Mouse (Mus musculus): Measurements from ENCODE around the gene Gtf2f2. TPM values are rescaled to one million over a fixed set of nuclear protein-coding genes. Genes with fewer than 3 reads are reported as not detected.
A peak's percentile ranks its signal among the peaks of the same experiment; 100 is the strongest.

The Gtf2f2 gene
- polyA plus RNA-seq, 1 experiment from 2014 or later: 29.6 TPM

DNA sequence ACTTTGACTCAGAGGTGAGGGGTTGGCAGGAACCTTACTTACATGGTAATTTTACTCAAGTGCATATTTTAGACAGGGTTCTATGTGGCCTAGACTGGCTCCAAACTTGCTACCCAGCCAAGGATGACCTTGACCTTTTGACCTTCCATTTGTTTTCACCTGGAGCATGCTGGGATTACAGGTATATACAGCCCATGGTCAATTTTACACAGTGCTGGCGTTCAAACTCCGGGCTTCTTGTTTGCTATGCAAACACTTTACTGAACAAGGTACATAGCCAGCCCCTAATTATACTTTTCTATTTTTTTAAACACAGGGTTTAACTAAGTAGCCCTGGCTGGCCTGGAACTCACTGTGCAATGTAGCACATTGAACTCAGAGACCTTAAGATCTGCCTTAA lies 98.0 kb downstream of the Gtf2f2 start:
- H3K36me3 ChIP-seq (ENCODE audit: control insufficient read depth, insufficient read depth, low read length): no peaks in the 10 kb centered on the region
- WGBS: 60% methylated on average over 2 of the region's 2 CpGs
- no peak overlapping the region for H3K9ac ChIP-seq (ENCODE audit: low read length)
- peak; percentile 56; the same call in 1 of the 2 replicates for ATAC-seq (ENCODE audit: insufficient read depth, low FRiP score)
- H3K4me3 ChIP-seq (replicated peaks; ENCODE audit: low read length): no peak overlapping the region
- H3K27me3 ChIP-seq (ENCODE audit: control insufficient read depth, insufficient read depth, low read length): no peaks in the 10 kb centered on the region
- H3K27ac ChIP-seq (ENCODE audit: low read length): 0 out of 2 replicates have a peak overlapping the region, but pooled peaks have one; percentile 28
- H3K4me2 ChIP-seq (ENCODE audit: low read depth, low read length): no peak overlapping the region
- no peaks in the 10 kb centered on the region for H3K9me3 ChIP-seq (replicated peaks; ENCODE audit: control insufficient read depth, low read length)
- H3K4me1 ChIP-seq (ENCODE audit: control insufficient read depth, insufficient read depth, low read length): no peaks in the 10 kb centered on the region

DNA sequence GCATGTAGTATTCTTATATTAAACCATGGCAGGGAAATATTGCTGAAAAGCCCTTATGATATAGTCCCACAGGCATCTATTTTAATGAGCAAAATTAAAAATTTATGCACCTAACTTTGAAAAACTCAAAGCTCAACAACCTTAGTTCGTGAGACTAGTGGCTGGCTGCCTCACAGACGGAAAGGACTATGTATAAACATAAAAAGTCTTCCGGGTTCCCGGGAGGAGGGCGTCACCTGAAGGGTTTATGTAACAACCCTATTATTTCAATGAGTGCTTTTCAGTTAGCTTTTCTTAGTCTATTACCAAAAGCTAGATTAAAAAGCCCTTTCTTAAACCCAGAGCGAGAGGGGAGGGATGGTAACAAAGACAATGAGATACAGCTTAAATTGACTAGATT lies 98.7 kb downstream of the Gtf2f2 start:
- Histone ChIP-seq H3K4me3 (replicated peaks; ENCODE audit: low read length) (no peak overlapping the region), H3K9me3 (replicated peaks; ENCODE audit: control insufficient read depth, low read length) (no peaks in the 10 kb centered on the region), H3K27ac (ENCODE audit: low read length) (no peak overlapping the region), H3K4me1 (ENCODE audit: control insufficient read depth, insufficient read depth, low read length) (no peaks in the 10 kb centered on the region), H3K4me2 (ENCODE audit: low read depth, low read length) (no peak overlapping the region), H3K9ac (ENCODE audit: low read length) (no peak overlapping the region), H3K36me3 (ENCODE audit: control insufficient read depth, insufficient read depth, low read length) (no peaks in the 10 kb centered on the region), H3K27me3 (ENCODE audit: control insufficient read depth, insufficient read depth, low read length) (no peaks in the 10 kb centered on the region)
- ATAC-seq (ENCODE audit: insufficient read depth, low FRiP score): no peak
- WGBS: 78% methylated on average over 6 of the region's 6 CpGs

DNA sequence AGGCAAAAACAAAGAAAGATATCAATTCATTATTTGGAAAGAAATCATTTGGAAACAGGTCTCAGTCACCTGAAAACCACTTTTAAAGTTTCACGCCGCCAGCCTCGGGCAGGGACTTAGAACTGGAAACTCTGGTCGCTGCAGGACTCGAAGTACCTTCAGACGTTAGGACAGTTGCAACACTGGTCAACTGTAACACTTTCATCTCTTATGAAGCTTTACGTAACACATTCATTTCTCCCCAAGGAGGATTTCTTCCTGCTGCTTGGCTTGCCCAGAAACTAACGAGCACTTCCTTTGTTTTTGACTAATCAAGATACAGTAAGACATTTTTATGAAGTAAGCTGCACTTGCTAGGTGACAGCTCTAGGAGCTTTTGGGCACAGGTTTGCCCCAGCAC lies 103.7 kb downstream of the Gtf2f2 start:
- WGBS: 84% methylated on average over 8 of the region's 8 CpGs
- ATAC-seq (ENCODE audit: insufficient read depth, low FRiP score): no peak
- H3K9me3 ChIP-seq (replicated peaks; ENCODE audit: control insufficient read depth, low read length): no peaks in the 10 kb centered on the region
- no peak overlapping the region for H3K27ac ChIP-seq (ENCODE audit: low read length)
- no peaks in the 10 kb centered on the region for H3K4me1 ChIP-seq (ENCODE audit: control insufficient read depth, insufficient read depth, low read length)
- no peak overlapping the region for H3K4me2 ChIP-seq (ENCODE audit: low read depth, low read length)
- H3K9ac ChIP-seq (ENCODE audit: low read length): no peak overlapping the region
- H3K4me3 ChIP-seq (replicated peaks; ENCODE audit: low read length): no peak overlapping the region
- peaks cover 11% of the 10 kb centered on the region for H3K36me3 ChIP-seq (ENCODE audit: control insufficient read depth, insufficient read depth, low read length)
- no peaks in the 10 kb centered on the region for H3K27me3 ChIP-seq (ENCODE audit: control insufficient read depth, insufficient read depth, low read length)

DNA sequence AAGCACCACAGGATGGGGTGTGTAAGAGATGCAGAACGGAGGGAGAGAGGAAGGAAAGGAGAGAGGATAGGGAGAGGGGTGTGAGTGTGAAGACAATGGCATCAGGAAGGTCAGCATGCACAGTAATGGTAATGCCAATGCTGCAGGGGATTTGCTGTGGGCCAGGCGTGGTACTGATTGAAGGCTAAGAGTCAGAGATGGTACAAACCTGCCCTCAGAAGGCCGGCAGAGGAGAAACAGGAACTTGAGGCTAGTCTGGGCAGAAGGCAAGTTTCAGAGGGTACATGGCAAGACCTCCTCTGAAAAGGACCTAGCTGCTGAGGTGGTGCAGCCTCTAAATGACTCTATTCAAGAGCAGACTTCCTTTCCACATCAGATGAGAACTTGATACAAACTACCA lies 105.7 kb downstream of the Gtf2f2 start:
- Histone ChIP-seq H3K4me1 (ENCODE audit: control insufficient read depth, insufficient read depth, low read length) (no peaks in the 10 kb centered on the region), H3K36me3 (ENCODE audit: control insufficient read depth, insufficient read depth, low read length) (peaks cover 11% of the 10 kb centered on the region), H3K9me3 (replicated peaks; ENCODE audit: control insufficient read depth, low read length) (no peaks in the 10 kb centered on the region), H3K27ac (ENCODE audit: low read length) (no peak overlapping the region), H3K4me2 (ENCODE audit: low read depth, low read length) (no peak overlapping the region), H3K4me3 (replicated peaks; ENCODE audit: low read length) (no peak overlapping the region), H3K27me3 (ENCODE audit: control insufficient read depth, insufficient read depth, low read length) (no peaks in the 10 kb centered on the region), H3K9ac (ENCODE audit: low read length) (no peak overlapping the region)
- ATAC-seq (ENCODE audit: insufficient read depth, low FRiP score): no peak
- WGBS: 88% methylated on average over 3 of the region's 3 CpGs

DNA sequence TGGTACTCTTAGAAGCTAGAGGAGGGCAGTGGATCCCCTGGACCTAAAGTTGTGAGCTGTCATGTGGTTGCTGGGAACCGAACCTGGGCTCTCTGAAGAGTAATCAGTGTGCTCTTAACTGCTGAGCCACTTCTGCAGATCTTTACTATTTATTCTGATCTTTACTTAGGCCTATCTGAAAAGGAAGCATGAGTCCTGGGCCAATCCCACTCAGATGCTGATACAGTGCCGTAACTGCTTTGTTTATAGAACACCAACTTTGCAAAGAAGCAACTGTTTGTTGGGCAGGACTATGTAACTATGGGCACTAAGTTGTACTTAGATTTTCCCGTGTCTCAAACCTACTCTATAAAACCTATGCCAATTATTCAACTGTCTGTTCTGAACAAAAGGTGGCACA lies 107.5 kb downstream of the Gtf2f2 start:
- Histone ChIP-seq H3K9ac (ENCODE audit: low read length) (no peak overlapping the region), H3K27ac (ENCODE audit: low read length) (no peak overlapping the region), H3K9me3 (replicated peaks; ENCODE audit: control insufficient read depth, low read length) (no peaks in the 10 kb centered on the region), H3K4me1 (ENCODE audit: control insufficient read depth, insufficient read depth, low read length) (no peaks in the 10 kb centered on the region), H3K36me3 (ENCODE audit: control insufficient read depth, insufficient read depth, low read length) (peaks cover 11% of the 10 kb centered on the region), H3K4me2 (ENCODE audit: low read depth, low read length) (no peak overlapping the region), H3K27me3 (ENCODE audit: control insufficient read depth, insufficient read depth, low read length) (no peaks in the 10 kb centered on the region), H3K4me3 (replicated peaks; ENCODE audit: low read length) (no peak overlapping the region)
- WGBS: 81% methylated on average over 3 of the region's 3 CpGs
- no peak for ATAC-seq (ENCODE audit: insufficient read depth, low FRiP score)

DNA sequence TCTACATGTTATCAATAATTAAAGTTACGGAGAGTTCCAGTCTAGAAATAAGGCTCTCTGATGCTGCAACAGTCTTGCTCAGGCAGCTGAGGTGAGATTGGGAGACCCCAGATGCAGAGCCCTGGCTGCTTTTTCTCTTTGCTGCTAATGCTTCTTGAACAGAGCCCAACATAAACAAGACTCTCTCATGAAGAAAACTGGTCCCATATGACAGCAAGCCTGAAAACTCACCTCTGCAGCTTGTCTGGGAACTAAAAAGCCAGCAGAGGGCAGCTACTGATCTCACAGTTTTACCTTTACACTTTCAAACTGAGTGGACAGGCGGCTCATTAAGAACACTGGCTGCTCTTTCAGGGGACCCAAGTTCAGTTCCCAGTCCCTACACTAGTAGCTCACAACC lies 108.7 kb downstream of the Gtf2f2 start:
- H3K4me2 ChIP-seq (ENCODE audit: low read depth, low read length): no peak overlapping the region
- H3K9ac ChIP-seq (ENCODE audit: low read length): no peak overlapping the region
- ATAC-seq (ENCODE audit: insufficient read depth, low FRiP score): no peak
- peaks cover 11% of the 10 kb centered on the region for H3K36me3 ChIP-seq (ENCODE audit: control insufficient read depth, insufficient read depth, low read length)
- WGBS: 80% methylated on average over 2 of the region's 2 CpGs
- no peaks in the 10 kb centered on the region for H3K4me1 ChIP-seq (ENCODE audit: control insufficient read depth, insufficient read depth, low read length)
- no peaks in the 10 kb centered on the region for H3K9me3 ChIP-seq (replicated peaks; ENCODE audit: control insufficient read depth, low read length)
- H3K27me3 ChIP-seq (ENCODE audit: control insufficient read depth, insufficient read depth, low read length): no peaks in the 10 kb centered on the region
- H3K4me3 ChIP-seq (replicated peaks; ENCODE audit: low read length): no peak overlapping the region
- H3K27ac ChIP-seq (ENCODE audit: low read length): no peak overlapping the region

DNA sequence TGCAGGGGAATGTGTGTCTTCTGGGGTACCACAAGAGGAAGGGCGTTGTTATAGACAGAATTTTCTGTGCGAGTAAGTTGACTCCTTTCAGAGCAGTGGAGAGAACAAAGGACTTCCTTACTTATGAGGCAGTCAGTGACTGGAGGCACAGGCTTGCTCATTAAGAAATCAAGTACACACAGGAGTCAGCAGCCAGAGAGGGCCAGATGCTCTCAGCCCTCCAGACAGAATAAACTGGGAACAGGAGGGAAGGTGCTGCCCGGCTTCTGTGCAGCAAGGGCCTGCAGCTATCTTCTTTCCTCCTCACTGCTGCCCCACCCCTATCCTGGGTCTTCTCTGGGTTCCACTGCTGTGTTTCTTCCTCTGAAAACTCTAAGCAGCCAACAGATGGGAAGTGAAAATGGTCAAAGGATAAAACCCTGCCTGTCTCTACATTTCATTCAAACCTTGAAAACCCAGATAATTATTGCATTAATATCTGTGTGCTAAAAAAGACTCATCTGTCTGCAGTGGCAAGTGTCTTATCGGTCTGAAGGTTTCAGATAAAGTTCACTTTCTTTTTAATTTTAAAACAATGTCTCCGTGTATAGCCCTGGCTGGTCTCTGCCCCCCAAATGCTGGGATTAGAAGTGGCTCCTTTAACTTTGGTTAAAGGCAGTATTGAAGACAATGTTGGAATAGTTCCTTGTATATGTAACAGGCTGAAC lies 109.7 kb downstream of the Gtf2f2 start:
- 59% methylated on average over 5 of the region's 5 CpGs for WGBS
- H3K4me1 ChIP-seq (ENCODE audit: control insufficient read depth, insufficient read depth, low read length): no peaks in the 10 kb centered on the region
- ATAC-seq (ENCODE audit: insufficient read depth, low FRiP score): no peak
- no peak overlapping the region for H3K4me3 ChIP-seq (replicated peaks; ENCODE audit: low read length)
- H3K9ac ChIP-seq (ENCODE audit: low read length): no peak overlapping the region
- H3K27me3 ChIP-seq (ENCODE audit: control insufficient read depth, insufficient read depth, low read length): no peaks in the 10 kb centered on the region
- H3K36me3 ChIP-seq (ENCODE audit: control insufficient read depth, insufficient read depth, low read length): peaks cover 7% of the 10 kb centered on the region; the same call in 1 of the 2 replicates
- no peaks in the 10 kb centered on the region for H3K9me3 ChIP-seq (replicated peaks; ENCODE audit: control insufficient read depth, low read length)
- H3K4me2 ChIP-seq (ENCODE audit: low read depth, low read length): no peak overlapping the region
- H3K27ac ChIP-seq (ENCODE audit: low read length): no peak overlapping the region

DNA sequence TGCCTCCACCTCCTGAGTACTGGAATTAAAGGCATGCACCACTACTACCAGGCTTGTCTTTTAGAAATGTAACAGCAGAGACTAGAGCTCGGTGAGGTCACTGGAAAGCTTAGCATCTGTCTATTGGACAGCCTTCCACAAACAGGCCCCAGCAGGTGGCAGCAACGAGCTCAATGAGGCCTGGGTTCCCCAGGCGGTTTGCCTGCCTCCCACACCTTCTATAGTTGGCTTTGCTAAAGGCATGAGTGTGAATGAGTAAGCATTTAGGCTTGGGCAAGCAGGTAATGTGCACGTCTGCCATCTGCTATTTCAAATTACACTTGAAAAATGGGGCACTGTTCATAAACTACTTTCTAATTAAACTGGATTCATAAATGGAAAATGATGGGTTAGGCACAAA lies 111.1 kb downstream of the Gtf2f2 start:
- Histone ChIP-seq H3K27me3 (ENCODE audit: control insufficient read depth, insufficient read depth, low read length) (no peaks in the 10 kb centered on the region), H3K36me3 (ENCODE audit: control insufficient read depth, insufficient read depth, low read length) (peaks cover 1% of the 10 kb centered on the region; the same call in 1 of the 2 replicates), H3K4me2 (ENCODE audit: low read depth, low read length) (no peak overlapping the region), H3K27ac (ENCODE audit: low read length) (no peak overlapping the region), H3K9me3 (replicated peaks; ENCODE audit: control insufficient read depth, low read length) (no peaks in the 10 kb centered on the region), H3K4me1 (ENCODE audit: control insufficient read depth, insufficient read depth, low read length) (no peaks in the 10 kb centered on the region), H3K4me3 (replicated peaks; ENCODE audit: low read length) (no peak overlapping the region), H3K9ac (ENCODE audit: low read length) (no peak overlapping the region)
- ATAC-seq (ENCODE audit: insufficient read depth, low FRiP score): peak; percentile 68; the same call in 1 of the 2 replicates
- WGBS: 21% methylated on average over 4 of the region's 4 CpGs

DNA sequence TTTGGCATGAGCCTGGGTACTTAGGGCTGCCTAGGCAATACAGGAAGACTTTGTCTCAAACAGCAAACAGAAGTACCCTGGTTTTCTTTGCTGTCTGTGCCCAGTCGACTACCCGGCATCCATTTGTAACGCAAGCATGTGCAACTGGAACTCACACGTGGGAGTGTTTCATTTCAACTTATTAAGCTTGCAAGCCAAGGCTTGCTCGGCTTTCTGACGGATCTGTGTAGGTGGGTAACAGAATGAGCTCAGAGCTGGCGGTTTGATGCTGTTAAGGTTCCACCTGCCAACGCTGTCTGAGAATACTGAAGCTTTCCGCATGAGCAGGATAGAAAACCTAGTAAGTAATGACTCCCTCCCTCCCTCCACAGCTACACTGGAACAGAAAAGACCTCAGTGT lies 118.5 kb downstream of the Gtf2f2 start:
- no peak overlapping the region for H3K9ac ChIP-seq (ENCODE audit: low read length)
- no peak for ATAC-seq (ENCODE audit: insufficient read depth, low FRiP score)
- no peaks in the 10 kb centered on the region for H3K9me3 ChIP-seq (replicated peaks; ENCODE audit: control insufficient read depth, low read length)
- 72% methylated on average over 9 of the region's 9 CpGs for WGBS
- H3K27me3 ChIP-seq (ENCODE audit: control insufficient read depth, insufficient read depth, low read length): no peaks in the 10 kb centered on the region
- no peaks in the 10 kb centered on the region for H3K36me3 ChIP-seq (ENCODE audit: control insufficient read depth, insufficient read depth, low read length)
- no peak overlapping the region for H3K4me3 ChIP-seq (replicated peaks; ENCODE audit: low read length)
- H3K27ac ChIP-seq (ENCODE audit: low read length): no peak overlapping the region
- no peaks in the 10 kb centered on the region for H3K4me1 ChIP-seq (ENCODE audit: control insufficient read depth, insufficient read depth, low read length)
- H3K4me2 ChIP-seq (ENCODE audit: low read depth, low read length): no peak overlapping the region

All from stomach, embryonic 16.5 days (tissue).